22 mouse cellular contexts compared by ENCODE assay signal in genomic region chr10:59656799-59657198, GRCm38 (mm10). TPM values are rescaled to one million over a fixed set of nuclear protein-coding genes. Genes with fewer than 3 reads are reported as not detected.
"Had no signal": no experiment of that assay in that cellular context is flagged by ENCODE, and none has a peak within 500 bp of the region (broad histone marks: within the 10 kb centered on the region; RNA-seq: fewer than 3 reads in every experiment).

No protein-coding gene starts in this region.

- DNase-seq: kidney, adult 18-20 months; kidney, postnatal 10 days; kidney, postnatal 4 days; liver; liver, embryonic 13.5 days; liver, postnatal 0 days; lung, postnatal 14 days; right cerebral cortex, adult 18-20 months; right cerebral cortex, postnatal 25 days had no signal

- ATAC-seq: liver, postnatal 0 days; midbrain, embryonic 16.5 days had no signal

RNA-seq across cellular contexts. Expression of gene Gm10322, which starts 40.9 kb away (rescaled TPM):
- total RNA-seq: layer of hippocampus, adult 2 months; layer of hippocampus, postnatal 10 days; left cerebral cortex, postnatal 36 days; megakaryocyte-erythroid progenitor cell, adult 5-6 weeks had no signal
- polyA plus RNA-seq: kidney, embryonic 14.5 days; limb, embryonic 12.5 days; liver, embryonic 13.5 days; liver, postnatal 0 days; lung, embryonic 15.5 days; macrophage; midbrain, embryonic 12.5 days; midbrain, embryonic 16.5 days; neural tube, embryonic 14.5 days; small intestine, adult 2 months; stomach, embryonic 16.5 days had no signal
